Mouse (Mus musculus) neural tube, embryonic 13.5 days (tissue): ENCODE measurements around the gene Dera. TPM values are rescaled to one million over a fixed set of nuclear protein-coding genes. Genes with fewer than 3 reads are reported as not detected.

ENCODE experiments used
- ATAC-seq: fragments of 200-750 bp; cut with Nextera tagmentation; 2 replicates; pipeline ENCODE4 v1.8.0; 2017; ENCODE audit warnings: low read depth, mild to moderate bottlenecking, moderate TSS enrichment, moderate library complexity
- H3K27ac ChIP-seq: fragments of 300-500 bp; sonication (generic); replicated peaks from 2 replicates; pipeline ENCODE4 v1.5.1; 2015; ENCODE audit warnings: moderate library complexity, mild to moderate bottlenecking, inconsistent platforms
- H3K27me3 ChIP-seq: fragments of 300-500 bp; sonication (generic); 2 replicates; pipeline ENCODE4 v1.6.1; 2015; ENCODE audit warnings: mild to moderate bottlenecking, inconsistent platforms
- H3K36me3 ChIP-seq: fragments of 300-500 bp; sonication (generic); 2 replicates; pipeline ENCODE4 v1.6.1; 2015; ENCODE audit warnings: mild to moderate bottlenecking, inconsistent platforms
- H3K4me1 ChIP-seq: fragments of 300-500 bp; sonication (generic); replicated peaks from 2 replicates; pipeline ENCODE4 v1.6.1; 2015; ENCODE audit warnings: inconsistent platforms
- H3K4me2 ChIP-seq: fragments of 300-500 bp; sonication (generic); 2 replicates; pipeline ENCODE4 v1.6.1; 2015; ENCODE audit warnings: inconsistent platforms, mild to moderate bottlenecking, moderate library complexity
- H3K4me3 ChIP-seq: fragments of 300-500 bp; sonication (generic); 2 replicates; pipeline ENCODE4 v1.5.1; 2015; ENCODE audit warnings: mild to moderate bottlenecking, inconsistent platforms
- H3K9ac ChIP-seq: fragments of 300-500 bp; sonication (generic); 2 replicates; pipeline ENCODE4 v1.6.1; 2015; ENCODE audit warnings: moderate library complexity, mild to moderate bottlenecking, inconsistent platforms
- H3K9me3 ChIP-seq: fragments of 300-500 bp; sonication (generic); 2 replicates; pipeline ENCODE4 v1.6.1; 2016; ENCODE audit warnings: inconsistent platforms
- WGBS: fragments of 180-500 bp; shearing (Covaris S2); methylation state at CpG from one replicate; pipeline ENCODE4 v1.1.7; 2015; 5-methylcytosine and 5-hydroxymethylcytosine counted together
- polyA plus RNA-seq: library from polyadenylated mRNA; unstranded; fragments of >200 nt; fragmentation: Nextera tagmentation; extraction: Ambion mirVana; gene quantifications from 2 replicates; pipeline ENCODE4 v1.2.1, GENCODE M21; 2015

The Dera gene
- polyA plus RNA-seq, 1 experiment from 2014 or later: 17.3 TPM

GRCm38 (mm10) chr6:137874471-137875244, 120.3 kb downstream of the Dera start:
- 86% methylated on average over 8 of the region's 8 CpGs for WGBS
- ATAC-seq: no peak
- Histone ChIP-seq H3K9ac (no peak overlapping the region), H3K4me2 (no peak overlapping the region), H3K27ac (no peak overlapping the region), H3K36me3 (no peaks in the 10 kb centered on the region), H3K4me3 (no peak overlapping the region), H3K27me3 (no peaks in the 10 kb centered on the region), H3K4me1 (no peaks in the 10 kb centered on the region), H3K9me3 (peaks cover 10% of the 10 kb centered on the region; the same call in 1 of the 2 replicates)

GRCm38 (mm10) chr6:137885644-137886043, 131.3 kb downstream of the Dera start:
- Histone ChIP-seq H3K4me3 (no peak overlapping the region), H3K9me3 (0 out of 2 replicates have a peak, but pooled peaks cover 7% of the 10 kb centered on the region), H3K4me2 (no peak overlapping the region), H3K4me1 (no peaks in the 10 kb centered on the region), H3K36me3 (no peaks in the 10 kb centered on the region), H3K27me3 (no peaks in the 10 kb centered on the region), H3K27ac (no peak overlapping the region), H3K9ac (no peak overlapping the region)
- WGBS: 88% methylated on average over 6 of the region's 6 CpGs
- ATAC-seq: no peak

GRCm38 (mm10) chr6:137886210-137886979, 132.0 kb downstream of the Dera start:
- Histone ChIP-seq H3K27ac (no peak overlapping the region), H3K9ac (no peak overlapping the region), H3K9me3 (0 out of 2 replicates have a peak, but pooled peaks cover 7% of the 10 kb centered on the region), H3K4me3 (no peak overlapping the region), H3K4me1 (no peaks in the 10 kb centered on the region), H3K36me3 (no peaks in the 10 kb centered on the region), H3K27me3 (no peaks in the 10 kb centered on the region), H3K4me2 (no peak overlapping the region)
- 80% methylated on average over 6 of the region's 6 CpGs for WGBS
- ATAC-seq: no peak

- no peak overlapping the region for H3K4me3 ChIP-seq
- 66% methylated on average over 6 of the region's 6 CpGs for WGBS
- 0 out of 2 replicates have a peak, but pooled peaks cover 7% of the 10 kb centered on the region for H3K9me3 ChIP-seq
- H3K27ac ChIP-seq: no peak overlapping the region
- no peaks in the 10 kb centered on the region for H3K36me3 ChIP-seq
- H3K4me2 ChIP-seq: no peak overlapping the region
- H3K4me1 ChIP-seq: no peaks in the 10 kb centered on the region
- H3K27me3 ChIP-seq: no peaks in the 10 kb centered on the region
- no peak for ATAC-seq
- H3K9ac ChIP-seq: no peak overlapping the region
These were observed 132.9 kb downstream of the Dera start for GRCm38 (mm10) chr6:137887258-137887657.

GRCm38 (mm10) chr6:137897671-137898070, 143.3 kb downstream of the Dera start:
- no peak overlapping the region for H3K27ac ChIP-seq
- no peak overlapping the region for H3K4me2 ChIP-seq
- ATAC-seq: no peak
- no peaks in the 10 kb centered on the region for H3K4me1 ChIP-seq
- H3K9me3 ChIP-seq: no peaks in the 10 kb centered on the region
- no peaks in the 10 kb centered on the region for H3K27me3 ChIP-seq
- H3K4me3 ChIP-seq: no peak overlapping the region
- no peaks in the 10 kb centered on the region for H3K36me3 ChIP-seq
- H3K9ac ChIP-seq: no peak overlapping the region

- Histone ChIP-seq H3K27ac (no peak overlapping the region), H3K9ac (no peak overlapping the region), H3K36me3 (no peaks in the 10 kb centered on the region), H3K4me1 (no peaks in the 10 kb centered on the region), H3K4me3 (no peak overlapping the region), H3K4me2 (no peak overlapping the region), H3K27me3 (no peaks in the 10 kb centered on the region), H3K9me3 (no peaks in the 10 kb centered on the region)
- 89% methylated on average over 5 of the region's 5 CpGs for WGBS
- ATAC-seq: no peak
These were observed 146.9 kb downstream of the Dera start for GRCm38 (mm10) chr6:137901255-137901654.

Other genes with a start within 250 kb of the Dera start
- 10.8 and 11.0 TPM in 2 replicates for gene Eps8, start 99.7 kb upstream of the Dera start, polyA plus RNA-seq
- 175 and 185 TPM in 2 replicates for gene Strap, start 19.5 kb upstream of the Dera start, polyA plus RNA-seq